Mouse (Mus musculus): Measurements from ENCODE around the gene Olfr543. TPM values are rescaled to one million over a fixed set of nuclear protein-coding genes. Genes with fewer than 3 reads are reported as not detected.

Gene Olfr543
- total and polyA plus RNA-seq, 3 experiments = 0.12 to 0.61 TPM; not detected in 1

DNA sequence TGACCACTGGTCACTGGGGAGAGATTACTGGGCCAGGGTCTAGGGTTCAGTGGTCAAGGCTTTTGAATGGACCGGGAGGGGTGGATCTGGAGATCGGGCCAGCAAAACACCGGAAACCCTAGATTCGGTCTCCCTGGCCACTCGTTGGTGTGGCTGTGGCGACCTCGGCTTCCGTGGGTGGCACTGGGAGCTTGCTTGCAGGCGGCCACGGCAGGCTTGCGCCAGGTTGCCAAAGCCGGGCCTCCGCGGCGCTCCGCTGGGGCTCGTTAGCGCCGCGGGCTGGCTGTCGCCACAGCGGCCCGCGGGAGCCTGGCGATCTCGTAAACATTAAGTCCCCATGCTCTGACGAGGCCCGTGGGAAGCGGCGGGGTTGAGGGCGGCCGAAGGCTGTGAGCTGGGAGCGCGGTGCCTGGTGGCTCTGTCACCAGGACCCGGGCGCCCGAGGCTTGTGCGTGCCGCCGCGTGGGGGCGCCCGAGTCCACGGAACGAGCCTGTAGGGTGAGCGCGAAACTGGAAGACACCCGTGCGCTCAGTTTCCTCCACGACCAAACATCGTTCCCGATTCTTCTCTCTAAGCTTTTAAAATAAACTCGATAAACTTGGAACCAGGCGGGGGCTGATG, 31.4 kb upstream of the Olfr543 start:
- DNase-seq (ENCODE audit: low read depth, low spot score) = peak; percentile 86
- H3K9me3 ChIP-seq (replicated peaks; ENCODE audit: insufficient read depth, low read length) = no peaks in the 10 kb centered on the region
- peak overlapping the region; percentile 83 for H3K9ac ChIP-seq (ENCODE audit: control insufficient read depth, low read depth, low read length, poor library complexity, severe bottlenecking)
- peaks cover 0 to 6% of the 10 kb centered on the region in 2 experiments; a peak in 1 of 4 replicates for H3K36me3 ChIP-seq (ENCODE audit: control insufficient read depth in 1 of 2, insufficient read depth in 2 of 2, low read length in 2 of 2)
- peak; percentile 84 for TF ChIP-seq RAD21 (IDR thresholded peaks at IDR 0.05; ENCODE audit: low read depth, low read length)
- TF ChIP-seq ETS1 (IDR thresholded peaks at IDR 0.05; ENCODE audit: low read depth, low read length) = no peak
- TF ChIP-seq USF1 (IDR thresholded peaks at IDR 0.05; ENCODE audit: low read depth, low read length) = no peak
- TF ChIP-seq MAX (IDR thresholded peaks at IDR 0.05; ENCODE audit: low read length) = no peak
- TF ChIP-seq SMC3 (IDR thresholded peaks at IDR 0.05; ENCODE audit: low read depth, low read length) = peak; percentile 66
- peak; percentile 51 to 85 (median 84); a peak in 5 of 6 replicates for TF ChIP-seq CTCF (IDR thresholded peaks at IDR 0.05 in 2 of 3, conservative IDR thresholded peaks at IDR 0.05 in 1 of 3; ENCODE audit: control insufficient read depth in 1 of 3, insufficient read depth in 1 of 3, low read depth in 2 of 3, low read length in 3 of 3, poor library complexity in 1 of 3, severe bottlenecking in 1 of 3)
- no peak for TF ChIP-seq POLR2AphosphoS2 (IDR thresholded peaks at IDR 0.05; ENCODE audit: low read length)
- TF ChIP-seq ZC3H11A (IDR thresholded peaks at IDR 0.05; ENCODE audit: low read depth, low read length) = peak; percentile 62
- H3K27ac ChIP-seq (ENCODE audit: control insufficient read depth, low read depth, low read length) = no peak overlapping the region
- H3K79me2 ChIP-seq (ENCODE audit: control insufficient read depth, insufficient read depth, low read length, poor library complexity) = peaks cover 1% of the 10 kb centered on the region; the same call in 1 of the 2 replicates
- peaks cover 2 to 11% of the 10 kb centered on the region in 2 experiments; a peak in 3 of 4 replicates for H3K4me1 ChIP-seq (ENCODE audit: control insufficient read depth in 1 of 2, insufficient read depth in 2 of 2, low read length in 2 of 2)
- peak overlapping the region; percentile 61 to 86 for H3K4me3 ChIP-seq (ENCODE audit: control insufficient read depth in 1 of 2, insufficient read depth in 1 of 2, low read depth in 2 of 2, low read length in 2 of 2)
- peaks cover 5 to 6% of the 10 kb centered on the region in 2 experiments; a peak in 3 of 4 replicates for H3K27me3 ChIP-seq (ENCODE audit: control insufficient read depth in 1 of 2, insufficient read depth in 2 of 2, low read length in 2 of 2)

DNA sequence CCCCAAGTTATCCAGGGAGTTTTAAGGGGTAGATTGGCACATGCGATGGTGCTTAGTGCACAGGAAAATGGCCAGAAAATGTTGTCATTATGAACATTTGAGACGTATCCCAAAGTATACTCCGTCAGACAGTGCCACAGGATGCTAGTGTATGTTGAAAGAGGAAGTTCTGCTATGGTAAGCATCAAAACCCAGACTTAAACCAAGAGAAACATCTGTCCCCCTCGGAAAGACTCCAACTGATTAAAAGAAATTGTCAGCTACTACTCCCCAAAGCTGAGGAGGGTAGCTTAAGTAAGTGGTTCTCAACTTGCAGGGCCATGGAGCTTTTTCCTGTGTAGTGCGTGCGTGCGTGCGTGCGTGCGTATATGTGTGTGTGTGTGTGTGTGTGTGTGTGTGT, 30.4 kb upstream of the Olfr543 start:
- no peak overlapping the region for H3K4me3 ChIP-seq (ENCODE audit: control insufficient read depth in 1 of 2, insufficient read depth in 1 of 2, low read depth in 2 of 2, low read length in 2 of 2)
- H3K9ac ChIP-seq (ENCODE audit: control insufficient read depth, low read depth, low read length, poor library complexity, severe bottlenecking) = no peak overlapping the region
- H3K4me1 ChIP-seq (ENCODE audit: control insufficient read depth in 1 of 2, insufficient read depth in 2 of 2, low read length in 2 of 2) = peaks cover 2 to 11% of the 10 kb centered on the region in 2 experiments; a peak in 3 of 4 replicates
- H3K27ac ChIP-seq (ENCODE audit: control insufficient read depth, low read depth, low read length) = no peak overlapping the region
- peaks cover 1% of the 10 kb centered on the region; the same call in 1 of the 2 replicates for H3K79me2 ChIP-seq (ENCODE audit: control insufficient read depth, insufficient read depth, low read length, poor library complexity)
- peaks cover 0 to 6% of the 10 kb centered on the region in 2 experiments; a peak in 1 of 4 replicates for H3K36me3 ChIP-seq (ENCODE audit: control insufficient read depth in 1 of 2, insufficient read depth in 2 of 2, low read length in 2 of 2)
- no peak for TF ChIP-seq MAZ (IDR thresholded peaks at IDR 0.05; ENCODE audit: low read depth, low read length)
- DNase-seq (ENCODE audit: low read depth, low spot score) = peak; percentile 46
- no peaks in the 10 kb centered on the region for H3K9me3 ChIP-seq (replicated peaks; ENCODE audit: insufficient read depth, low read length)
- peaks cover 0 to 4% of the 10 kb centered on the region in 2 experiments; a peak in 1 of 4 replicates for H3K27me3 ChIP-seq (ENCODE audit: control insufficient read depth in 1 of 2, insufficient read depth in 2 of 2, low read length in 2 of 2)

DNA sequence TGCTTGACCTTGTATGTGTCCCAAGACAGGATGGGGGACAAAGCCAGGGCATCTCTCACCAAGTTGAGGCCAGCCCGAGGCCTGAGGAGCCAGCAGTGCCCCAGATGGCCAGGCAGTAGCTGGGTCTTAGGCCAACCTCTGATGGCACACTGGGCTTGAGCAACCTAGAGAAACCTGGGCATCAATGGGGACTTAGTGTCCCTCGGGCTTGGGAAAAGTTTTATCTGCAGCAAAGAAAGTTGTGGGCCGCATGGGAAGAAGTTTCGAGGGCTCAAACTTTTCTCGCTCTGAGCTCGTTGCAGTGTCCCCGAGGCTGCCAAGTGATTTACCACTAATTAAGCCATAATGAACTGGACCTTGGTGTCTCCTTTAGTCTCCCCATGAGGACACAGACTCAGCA, 28.2 kb upstream of the Olfr543 start:
- Histone ChIP-seq H3K79me2 (ENCODE audit: control insufficient read depth, insufficient read depth, low read length, poor library complexity) (peaks cover 1% of the 10 kb centered on the region; the same call in 1 of the 2 replicates), H3K27me3 (ENCODE audit: control insufficient read depth in 1 of 2, insufficient read depth in 2 of 2, low read length in 2 of 2) (no peaks in the 10 kb centered on the region), H3K27ac (ENCODE audit: control insufficient read depth, low read depth, low read length) (no peak overlapping the region), H3K9ac (ENCODE audit: control insufficient read depth, low read depth, low read length, poor library complexity, severe bottlenecking) (no peak overlapping the region), H3K36me3 (ENCODE audit: control insufficient read depth in 1 of 2, insufficient read depth in 2 of 2, low read length in 2 of 2) (peaks cover 0 to 6% of the 10 kb centered on the region in 2 experiments; a peak in 1 of 4 replicates), H3K9me3 (replicated peaks; ENCODE audit: insufficient read depth, low read length) (no peaks in the 10 kb centered on the region), H3K4me1 (ENCODE audit: control insufficient read depth in 1 of 2, insufficient read depth in 2 of 2, low read length in 2 of 2) (peaks cover 2 to 11% of the 10 kb centered on the region in 2 experiments; a peak in 3 of 4 replicates), H3K4me3 (ENCODE audit: control insufficient read depth in 1 of 2, insufficient read depth in 1 of 2, low read depth in 2 of 2, low read length in 2 of 2) (no peak overlapping the region)
- no peak for TF ChIP-seq ZKSCAN1 (IDR thresholded peaks at IDR 0.05; ENCODE audit: low read depth, low read length)
- no peak for TF ChIP-seq MAZ (IDR thresholded peaks at IDR 0.05; ENCODE audit: low read depth, low read length)
- no peak for TF ChIP-seq EP300 (IDR thresholded peaks at IDR 0.05; ENCODE audit: low read depth in 1 of 2, low read length in 2 of 2)
- TF ChIP-seq HCFC1 (IDR thresholded peaks at IDR 0.05; ENCODE audit: low read depth, low read length) = no peak
- TF ChIP-seq GATA1 (IDR thresholded peaks at IDR 0.05; ENCODE audit: low read depth, low read length) = no peak
- no peak for TF ChIP-seq MYB (IDR thresholded peaks at IDR 0.05; ENCODE audit: low read depth, low read length)
- TF ChIP-seq UBTF (IDR thresholded peaks at IDR 0.05; ENCODE audit: borderline replicate concordance, insufficient read depth, low read depth, low read length) = no peak
- TF ChIP-seq ZMIZ1 (IDR thresholded peaks at IDR 0.05; ENCODE audit: low read depth, low read length) = no peak
- no peak for TF ChIP-seq KAT2A (conservative IDR thresholded peaks at IDR 0.05; ENCODE audit: low read depth, low read length)
- TF ChIP-seq ZNF384 (IDR thresholded peaks at IDR 0.05; ENCODE audit: low read depth, low read length) = no peak
- DNase-seq (ENCODE audit: low read depth, low spot score) = no peak

All from MEL (cell line).